8 mouse cellular contexts compared by ENCODE assay signal in the genomic region with DNA sequence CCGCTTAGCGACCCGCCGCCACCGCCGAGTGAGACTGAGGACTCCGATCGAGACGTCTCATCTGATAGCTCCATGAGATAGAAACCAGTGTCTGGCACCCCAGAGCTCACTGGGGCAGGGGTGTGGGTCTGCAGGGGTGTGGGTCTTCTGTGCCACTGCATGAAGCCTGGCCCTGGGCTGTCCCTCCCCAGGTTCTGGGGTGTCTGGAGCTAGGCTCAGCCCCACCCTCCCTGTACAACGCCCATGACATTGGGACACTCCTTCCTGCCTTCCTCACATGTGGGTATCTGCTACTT. TPM values are rescaled to one million over a fixed set of nuclear protein-coding genes. Genes with fewer than 3 reads are reported as not detected.
DNase-seq lines count a peak whose midpoint lies in the region; ATAC-seq and TF ChIP-seq lines count a peak whose summit lies in the region.

No protein-coding gene starts in this region.

- H3K27ac ChIP-seq in midbrain, embryonic 10.5 days (replicated peaks): peak overlapping the region; percentile 55
- H3K27ac ChIP-seq in midbrain, embryonic 16.5 days (ENCODE audit: low read length): no peak overlapping the region; the same call in 1 of the 2 replicates
- H3K27ac ChIP-seq in heart, embryonic 15.5 days: peak overlapping the region; percentile 85
- peak overlapping the region; percentile 31; the same call in 1 of the 2 replicates for H3K27ac ChIP-seq in small intestine, adult 2 months (ENCODE audit: insufficient read depth, low read depth, low read length)

- H3K9ac ChIP-seq in midbrain, embryonic 16.5 days (ENCODE audit: low read depth, low read length): no peak overlapping the region
- H3K9ac ChIP-seq in heart, embryonic 15.5 days: no peak overlapping the region

- ATAC-seq in midbrain, embryonic 16.5 days: no peak
- no peak for ATAC-seq in heart, embryonic 15.5 days (replicated peaks; ENCODE audit: insufficient number of reproducible peaks, insufficient read depth, low FRiP score, low read depth)

- WGBS in midbrain, embryonic 10.5 days: 69% methylated on average over 10 of the region's 10 CpGs
- WGBS in midbrain, embryonic 16.5 days: 44% methylated on average over 10 of the region's 10 CpGs
- WGBS in heart, embryonic 15.5 days: 35% methylated on average over 10 of the region's 10 CpGs
- WGBS in small intestine, adult 2 months: 83% methylated on average over 10 of the region's 10 CpGs

- H3K36me3 ChIP-seq in midbrain, embryonic 10.5 days: peaks cover 88% of the 10 kb centered on the region
- H3K36me3 ChIP-seq in midbrain, embryonic 16.5 days (ENCODE audit: control insufficient read depth, insufficient read depth, low read length): peaks cover 15% of the 10 kb centered on the region
- H3K36me3 ChIP-seq in heart, embryonic 15.5 days: peaks cover 32% of the 10 kb centered on the region
- peaks cover 30% of the 10 kb centered on the region for H3K36me3 ChIP-seq in small intestine, adult 2 months (ENCODE audit: control insufficient read depth, insufficient read depth, low read length)

- H3K9me3 ChIP-seq in midbrain, embryonic 10.5 days (replicated peaks): no peaks in the 10 kb centered on the region
- H3K9me3 ChIP-seq in midbrain, embryonic 16.5 days (replicated peaks; ENCODE audit: control insufficient read depth, low read length, poor library complexity, severe bottlenecking): no peaks in the 10 kb centered on the region
- H3K9me3 ChIP-seq in heart, embryonic 15.5 days (replicated peaks): no peaks in the 10 kb centered on the region

- H3K4me1 ChIP-seq in midbrain, embryonic 10.5 days: peaks cover 71% of the 10 kb centered on the region
- H3K4me1 ChIP-seq in midbrain, embryonic 16.5 days (ENCODE audit: control insufficient read depth, insufficient read depth, low read length): peaks cover 10% of the 10 kb centered on the region
- H3K4me1 ChIP-seq in heart, embryonic 15.5 days (replicated peaks): peaks cover 39% of the 10 kb centered on the region
- H3K4me1 ChIP-seq in small intestine, adult 2 months (ENCODE audit: control insufficient read depth, insufficient read depth, insufficient read length, low read length): peaks cover 14% of the 10 kb centered on the region

- H3K27me3 ChIP-seq in midbrain, embryonic 10.5 days (ENCODE audit: low read depth, poor library complexity, severe bottlenecking): no peaks in the 10 kb centered on the region
- H3K27me3 ChIP-seq in midbrain, embryonic 16.5 days (ENCODE audit: control insufficient read depth, insufficient read depth, low read depth, low read length): no peaks in the 10 kb centered on the region
- H3K27me3 ChIP-seq in heart, embryonic 15.5 days: no peaks in the 10 kb centered on the region
- no peaks in the 10 kb centered on the region; the same call in 1 of the 2 replicates for H3K27me3 ChIP-seq in small intestine, adult 2 months (ENCODE audit: control insufficient read depth, insufficient read depth, low read length)

- no peak overlapping the region for H3K4me2 ChIP-seq in midbrain, embryonic 16.5 days (ENCODE audit: low read length)
- no peak overlapping the region for H3K4me2 ChIP-seq in heart, embryonic 15.5 days

- no peak for TF ChIP-seq CTCF in small intestine, adult 2 months (IDR thresholded peaks at IDR 0.05; ENCODE audit: extremely low read depth, insufficient read length, insufficient replicate concordance, low read depth, low read length)

- peak; percentile 27 for DNase-seq in gastrocnemius, postnatal 10 days
- DNase-seq in gastrocnemius, postnatal 14 days: no peak
- DNase-seq in midbrain, embryonic 10.5 days (ENCODE audit: low spot score): no peak
- DNase-seq in cerebellum, adult 18-20 months: no peak
- no peak for DNase-seq in adrenal gland, adult 18-20 months (ENCODE audit: low spot score in 2 of 2)

- intact Hi-C loops in gastrocnemius, postnatal 14 days (cut with DNase I; ENCODE audit: low total_unique reads): no loop called here

- TF ChIP-seq POLR2A in small intestine, adult 2 months (IDR thresholded peaks at IDR 0.05; ENCODE audit: low read depth, low read length): no peak

- H3K4me3 ChIP-seq in midbrain, embryonic 10.5 days: peak overlapping the region; percentile 29; the same call in 1 of the 2 replicates
- no peak overlapping the region for H3K4me3 ChIP-seq in midbrain, embryonic 16.5 days (ENCODE audit: low read depth, low read length)
- H3K4me3 ChIP-seq in heart, embryonic 15.5 days: no peak overlapping the region
- no peak overlapping the region for H3K4me3 ChIP-seq in small intestine, adult 2 months (ENCODE audit: low read depth, low read length)

RNA-seq across cellular contexts. Expression of a gene that starts 5.8 kb away (rescaled TPM):
- total RNA-seq in gastrocnemius, postnatal 10 days (2021): 1,000 to 10,000 TPM; 7,536 to 8,309 TPM
- over 10,000 TPM in 1 of 2 experiments, 1,000 to 10,000 TPM in 1; 9,479 to 10,041 TPM for total RNA-seq in gastrocnemius, postnatal 14 days (2021)
- 2,729 and 3,222 TPM in 2 replicates for polyA plus RNA-seq in midbrain, embryonic 10.5 days (2016; fragmentation: Nextera tagmentation; extraction: Ambion mirVana)
- 1,326 and 1,443 TPM in 2 replicates for polyA plus RNA-seq in midbrain, embryonic 16.5 days (2015; fragmentation: Nextera tagmentation; extraction: Ambion mirVana)
- polyA plus RNA-seq in heart, embryonic 15.5 days (2015; fragmentation: Nextera tagmentation; extraction: Ambion mirVana): 3,777 and 4,210 TPM in 2 replicates
- polyA plus RNA-seq in small intestine, adult 2 months (2012; rRNA removed): 2,785 and 3,321 TPM in 2 replicates
- total RNA-seq in adrenal gland, adult 18-20 months (2021): 1,000 to 10,000 TPM; 2,223 to 4,104 TPM

RNA-seq across cellular contexts. Expression of a gene that starts 15.5 kb away (rescaled TPM):
- 10 to 100 TPM; 50.8 to 60.1 TPM for total RNA-seq in gastrocnemius, postnatal 10 days (2021)
- total RNA-seq in gastrocnemius, postnatal 14 days (2021): 10 to 100 TPM; 24.0 to 28.7 TPM
- polyA plus RNA-seq in midbrain, embryonic 10.5 days (2016; fragmentation: Nextera tagmentation; extraction: Ambion mirVana): 12.7 and 15.1 TPM in 2 replicates
- 21.1 and 21.2 TPM in 2 replicates for polyA plus RNA-seq in midbrain, embryonic 16.5 days (2015; fragmentation: Nextera tagmentation; extraction: Ambion mirVana)
- polyA plus RNA-seq in heart, embryonic 15.5 days (2015; fragmentation: Nextera tagmentation; extraction: Ambion mirVana): 9.7 and 13.4 TPM in 2 replicates
- polyA plus RNA-seq in small intestine, adult 2 months (2012; rRNA removed): 7.0 and 13.0 TPM in 2 replicates
- 10 to 100 TPM; 19.4 to 20.4 TPM for total RNA-seq in adrenal gland, adult 18-20 months (2021)

RNA-seq across cellular contexts. Expression of a gene that starts 28.8 kb away (rescaled TPM):
- total RNA-seq in gastrocnemius, postnatal 10 days (2021): 10 to 100 TPM; 16.0 to 21.1 TPM
- total RNA-seq in gastrocnemius, postnatal 14 days (2021): 10 to 100 TPM; 16.0 to 20.4 TPM
- 72.6 and 86.4 TPM in 2 replicates for polyA plus RNA-seq in midbrain, embryonic 10.5 days (2016; fragmentation: Nextera tagmentation; extraction: Ambion mirVana)
- polyA plus RNA-seq in midbrain, embryonic 16.5 days (2015; fragmentation: Nextera tagmentation; extraction: Ambion mirVana): 49.2 and 49.3 TPM in 2 replicates
- 35.0 and 43.6 TPM in 2 replicates for polyA plus RNA-seq in heart, embryonic 15.5 days (2015; fragmentation: Nextera tagmentation; extraction: Ambion mirVana)
- polyA plus RNA-seq in small intestine, adult 2 months (2012; rRNA removed): 6.5 and 7.8 TPM in 2 replicates
- total RNA-seq in adrenal gland, adult 18-20 months (2021): 10 to 100 TPM; 51.6 to 61.3 TPM

RNA-seq across cellular contexts. Expression of a gene that starts 31.0 kb away (rescaled TPM):
- 10 to 100 TPM; 28.3 to 41.5 TPM for total RNA-seq in gastrocnemius, postnatal 10 days (2021)
- total RNA-seq in gastrocnemius, postnatal 14 days (2021): 10 to 100 TPM; 18.4 to 18.7 TPM
- polyA plus RNA-seq in midbrain, embryonic 10.5 days (2016; fragmentation: Nextera tagmentation; extraction: Ambion mirVana): 236 and 246 TPM in 2 replicates
- 39.4 and 41.2 TPM in 2 replicates for polyA plus RNA-seq in midbrain, embryonic 16.5 days (2015; fragmentation: Nextera tagmentation; extraction: Ambion mirVana)
- polyA plus RNA-seq in heart, embryonic 15.5 days (2015; fragmentation: Nextera tagmentation; extraction: Ambion mirVana): 66.1 and 93.1 TPM in 2 replicates
- 24.3 and 53.4 TPM in 2 replicates for polyA plus RNA-seq in small intestine, adult 2 months (2012; rRNA removed)
- total RNA-seq in adrenal gland, adult 18-20 months (2021): 10 to 100 TPM; 15.3 to 17.1 TPM

RNA-seq across cellular contexts. Expression of a gene that starts 31.1 kb away (rescaled TPM):
- total RNA-seq in gastrocnemius, postnatal 10 days (2021): 100 to 1,000 TPM; 212 to 236 TPM
- total RNA-seq in gastrocnemius, postnatal 14 days (2021): 100 to 1,000 TPM; 214 to 227 TPM
- polyA plus RNA-seq in midbrain, embryonic 10.5 days (2016; fragmentation: Nextera tagmentation; extraction: Ambion mirVana): 211 and 231 TPM in 2 replicates
- 132 TPM in 2 replicates for polyA plus RNA-seq in midbrain, embryonic 16.5 days (2015; fragmentation: Nextera tagmentation; extraction: Ambion mirVana)
- 233 and 272 TPM in 2 replicates for polyA plus RNA-seq in heart, embryonic 15.5 days (2015; fragmentation: Nextera tagmentation; extraction: Ambion mirVana)
- 41.6 and 62.7 TPM in 2 replicates for polyA plus RNA-seq in small intestine, adult 2 months (2012; rRNA removed)
- total RNA-seq in adrenal gland, adult 18-20 months (2021): 100 to 1,000 TPM; 161 to 206 TPM
